In genomic region chr15:97498375-97498774, GRCm38 (mm10) we compare ENCODE assay signal across 12 mouse cellular contexts.
A peak's percentile ranks its signal among the peaks of the same experiment; 100 is the strongest.
DNase-seq lines count a peak whose midpoint lies in the region; ATAC-seq and TF ChIP-seq lines count a peak whose summit lies in the region.
"Had no signal": no experiment of that assay in that cellular context is flagged by ENCODE, and none has a peak within 500 bp of the region (broad histone marks: within the 10 kb centered on the region; RNA-seq: fewer than 3 reads in every experiment).

No protein-coding gene starts in this region.

- ATAC-seq in hindbrain, postnatal 0 days = no peak

- no peak overlapping the region for H3K4me3 ChIP-seq in bone marrow, adult 2 months (replicated peaks; ENCODE audit: control insufficient read depth, low read depth, low read length)
- H3K4me3 ChIP-seq in hindbrain, postnatal 0 days (ENCODE audit: low read length) = no peak overlapping the region
- H3K4me3 ChIP-seq: forebrain, embryonic 10.5 days had no signal

- no peak overlapping the region for H3K9ac ChIP-seq in hindbrain, postnatal 0 days (replicated peaks; ENCODE audit: low read length)
- H3K9ac ChIP-seq: hindbrain, embryonic 14.5 days had no signal

- TF ChIP-seq POLR2A in bone marrow, adult 2 months (IDR thresholded peaks at IDR 0.05; ENCODE audit: borderline replicate concordance, control insufficient read depth, low read depth, low read length) = no peak

- peak; percentile 48 for TF ChIP-seq CTCF in bone marrow, adult 2 months (IDR thresholded peaks at IDR 0.05; ENCODE audit: control insufficient read depth, insufficient read depth, low read length)
- TF ChIP-seq CTCF in hindbrain, postnatal 0 days (IDR thresholded peaks at IDR 0.05; ENCODE audit: low read depth) = no peak

- intact Hi-C loops in heart, postnatal 25 days (cut with DNase I) = no loop called here

- H3K4me2 ChIP-seq in hindbrain, postnatal 0 days (ENCODE audit: low read depth, low read length) = no peak overlapping the region
- H3K4me2 ChIP-seq: hindbrain, embryonic 14.5 days had no signal

- no peaks in the 10 kb centered on the region for H3K27me3 ChIP-seq in hindbrain, postnatal 0 days (ENCODE audit: insufficient read depth, low read length)

- H3K27ac ChIP-seq in bone marrow, adult 2 months (ENCODE audit: control insufficient read depth, insufficient read depth, low read depth, low read length, poor library complexity) = no peak overlapping the region
- no peak overlapping the region for H3K27ac ChIP-seq in hindbrain, postnatal 0 days
- H3K27ac ChIP-seq: forebrain, embryonic 10.5 days; hindbrain, embryonic 14.5 days had no signal

- peaks cover 2% of the 10 kb centered on the region; the same call in 1 of the 2 replicates for H3K4me1 ChIP-seq in bone marrow, adult 2 months (ENCODE audit: control insufficient read depth, insufficient read depth, low read length)
- peaks cover 4% of the 10 kb centered on the region; the same call in 1 of the 2 replicates for H3K4me1 ChIP-seq in hindbrain, postnatal 0 days (ENCODE audit: insufficient read depth, low read length)
- H3K4me1 ChIP-seq: forebrain, embryonic 10.5 days had no signal

- no peaks in the 10 kb centered on the region for H3K9me3 ChIP-seq in hindbrain, postnatal 0 days (ENCODE audit: low read length)

- 65% methylated on average over 3 of the region's 3 CpGs for WGBS in bone marrow, adult 2 months
- WGBS in hindbrain, postnatal 0 days = 93% methylated on average over 3 of the region's 3 CpGs

- DNase-seq in heart, adult 11 months = peak; percentile 90
- no peak for DNase-seq in heart, postnatal 25 days (ENCODE audit: low spot score)
- peak; percentile 33 for DNase-seq in A20 (ENCODE audit: low read depth, low spot score)
- peak; percentile 59 to 77 for DNase-seq in spleen, adult 18-20 months
- no peak for DNase-seq in embryo, embryonic 9.5 days (ENCODE audit: extremely low spot score)
- no peak for DNase-seq in urinary bladder, adult 2 months (ENCODE audit: low spot score)
- DNase-seq in hindbrain, postnatal 0 days (ENCODE audit: low spot score) = no peak
- DNase-seq: cerebellum, adult 8-10 months had no signal

- H3K36me3 ChIP-seq in hindbrain, postnatal 0 days (ENCODE audit: insufficient read depth, low read length) = no peaks in the 10 kb centered on the region
- H3K36me3 ChIP-seq: forebrain, embryonic 10.5 days; G1E had no signal

Comparison
In these comparisons a context has a peak if more than half of its experiments do, and no peak if none do; other contexts are left out.
1. DNase-seq: peak in heart, adult 11 months (single experiment), A20 (single experiment) and spleen, adult 18-20 months (2 of 2); none in heart, postnatal 25 days (single experiment), embryo, embryonic 9.5 days (single experiment), urinary bladder, adult 2 months (single experiment) and hindbrain, postnatal 0 days (single experiment).